Mouse (Mus musculus) midbrain, postnatal 0 days (tissue): ENCODE measurements at regions not wholly inside any gene's neighbourhood (a gene's known extent, or its start where the extent isn't known, plus 50 kb on each side); places are given as distances from the start of the nearest gene placed in this dataset.

ENCODE experiments used
- ATAC-seq: fragments of 200-750 bp; cut with Nextera tagmentation; 2 replicates; pipeline ENCODE4 v1.8.0; 2017; ENCODE audit warnings: moderate number of reproducible peaks, mild to moderate bottlenecking, moderate TSS enrichment, moderate library complexity; ENCODE audit not compliant: low FRiP score
- DNase-seq: peaks from one replicate; pipeline ENCODE4 v3.0.0-alpha.2; 2015; ENCODE audit warnings: low spot score
- H3K27ac ChIP-seq: fragments of 300-500 bp; sonication (generic); 2 replicates; pipeline ENCODE4 v1.5.1; 2014; ENCODE audit warnings: low read depth, mild to moderate bottlenecking, low read length, mixed read lengths
- H3K27me3 ChIP-seq: fragments of 300-500 bp; sonication (generic); 2 replicates; pipeline ENCODE4 v1.6.1; 2014; ENCODE audit warnings: low read length, control low read depth, mixed read lengths; ENCODE audit not compliant: insufficient read depth
- H3K36me3 ChIP-seq: fragments of 300-500 bp; sonication (generic); 2 replicates; pipeline ENCODE4 v1.6.1; 2014; ENCODE audit warnings: low read length, control low read depth, mixed read lengths; ENCODE audit not compliant: insufficient read depth
- H3K4me1 ChIP-seq: fragments of 300-500 bp; sonication (generic); 2 replicates; pipeline ENCODE4 v1.6.1; 2014; ENCODE audit warnings: mild to moderate bottlenecking, control low read depth, antibody characterized with exemption, low read length, mixed read lengths; ENCODE audit not compliant: insufficient read depth
- H3K4me2 ChIP-seq: fragments of 300-500 bp; sonication (generic); 2 replicates; pipeline ENCODE4 v1.6.1; 2014; ENCODE audit warnings: low read depth, mild to moderate bottlenecking, low read length, mixed read lengths; ENCODE audit not compliant: poor library complexity, severe bottlenecking
- H3K4me3 ChIP-seq: fragments of 300-500 bp; sonication (generic); 2 replicates; pipeline ENCODE4 v1.5.1; 2014; ENCODE audit warnings: low read depth, mild to moderate bottlenecking, low read length, moderate library complexity
- H3K9ac ChIP-seq: fragments of 300-500 bp; sonication (generic); replicated peaks from 2 replicates; pipeline ENCODE4 v1.6.1; 2014; ENCODE audit warnings: mild to moderate bottlenecking, low read length, moderate library complexity, mixed read lengths; ENCODE audit not compliant: poor library complexity, severe bottlenecking
- H3K9me3 ChIP-seq: fragments of 300-500 bp; sonication (generic); 2 replicates; pipeline ENCODE4 v1.6.1; 2016; ENCODE audit warnings: low read length, control low read depth
- CTCF ChIP-seq: IDR thresholded peaks from 2 replicates; pipeline ENCODE4 v1.5.1; 2016; ENCODE audit warnings: antibody characterized with exemption, mild to moderate bottlenecking
- WGBS: fragments of 180-500 bp; shearing (Covaris S2); extraction: QIAGEN DNeasy Blood & Tissue Kit; methylation state at CpG from one replicate; pipeline ENCODE4 v1.1.7; 2014; 5-methylcytosine and 5-hydroxymethylcytosine counted together

GRCm38 (mm10) chr5:148711570-148711969 is 159.0 kb upstream of the Ubl3 start:
- Histone ChIP-seq H3K4me3 (no peak overlapping the region), H3K4me2 (no peak overlapping the region), H3K9ac (no peak overlapping the region), H3K36me3 (no peaks in the 10 kb centered on the region), H3K27ac (no peak overlapping the region), H3K9me3 (no peaks in the 10 kb centered on the region), H3K4me1 (peaks cover 16% of the 10 kb centered on the region), H3K27me3 (no peaks in the 10 kb centered on the region)
- TF ChIP-seq CTCF: 0 out of 2 replicates have a peak, but pooled peaks have one; percentile 19
- WGBS: 79% methylated on average over 5 of the region's 5 CpGs
- ATAC-seq (no peak), DNase-seq (no peak)

GRCm38 (mm10) chr5:148709111-148709771 is 156.7 kb upstream of the Ubl3 start:
- Histone ChIP-seq H3K4me2 (no peak overlapping the region), H3K27ac (0 out of 2 replicates have a peak overlapping the region, but pooled peaks have one; percentile 32), H3K27me3 (no peaks in the 10 kb centered on the region), H3K36me3 (no peaks in the 10 kb centered on the region), H3K4me3 (no peak overlapping the region), H3K9me3 (no peaks in the 10 kb centered on the region), H3K9ac (no peak overlapping the region; the same call in 1 of the 2 replicates), H3K4me1 (peaks cover 13% of the 10 kb centered on the region)
- 27% methylated on average over 10 of the region's 10 CpGs for WGBS
- no peak for TF ChIP-seq CTCF
- ATAC-seq (no peak), DNase-seq (no peak)

DNA sequence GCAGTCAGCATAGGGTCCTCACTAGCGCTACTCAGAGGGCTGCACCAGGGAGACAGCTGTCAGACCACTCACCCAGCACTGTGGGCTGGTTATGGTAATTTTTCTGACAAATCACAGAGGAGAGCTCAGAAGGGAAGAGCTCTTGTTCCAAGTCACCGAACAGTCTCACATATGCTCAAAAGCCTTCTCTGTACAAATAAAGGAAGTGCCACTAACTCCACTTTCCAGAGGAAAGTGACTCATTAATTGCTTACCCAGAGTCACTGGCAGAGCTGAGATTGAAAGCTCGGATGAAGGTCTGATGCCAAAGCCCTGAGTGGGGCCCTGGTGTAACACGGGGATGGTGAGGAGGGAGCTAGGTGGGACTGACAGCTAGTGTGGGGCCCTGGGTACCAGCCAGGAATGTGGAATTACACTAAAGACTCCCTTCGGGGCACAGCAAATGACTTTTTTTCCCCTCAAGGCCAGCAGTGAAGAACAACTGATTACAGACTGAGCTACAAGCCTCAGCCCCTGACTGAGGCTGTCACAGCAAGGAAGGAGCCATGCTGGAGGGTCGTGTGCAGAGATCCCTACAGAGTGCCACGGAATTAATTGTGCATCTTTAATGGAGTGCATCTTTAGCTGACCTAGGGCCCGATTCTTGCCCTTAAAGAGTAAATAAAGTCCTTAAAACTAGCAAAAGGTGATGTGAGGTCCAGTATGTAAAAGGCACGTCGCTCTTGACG is 155.6 kb upstream of the Ubl3 start:
- Histone ChIP-seq H3K27me3 (no peaks in the 10 kb centered on the region), H3K4me2 (no peak overlapping the region), H3K4me3 (no peak overlapping the region), H3K9ac (no peak overlapping the region; the same call in 1 of the 2 replicates), H3K36me3 (no peaks in the 10 kb centered on the region), H3K4me1 (peaks cover 13% of the 10 kb centered on the region), H3K27ac (peak overlapping the region; percentile 32), H3K9me3 (no peaks in the 10 kb centered on the region)
- TF ChIP-seq CTCF: no peak
- DNase-seq: peak; percentile 50
- WGBS: 21% methylated on average over 11 of the region's 11 CpGs
- peak; percentile 57 for ATAC-seq

DNA sequence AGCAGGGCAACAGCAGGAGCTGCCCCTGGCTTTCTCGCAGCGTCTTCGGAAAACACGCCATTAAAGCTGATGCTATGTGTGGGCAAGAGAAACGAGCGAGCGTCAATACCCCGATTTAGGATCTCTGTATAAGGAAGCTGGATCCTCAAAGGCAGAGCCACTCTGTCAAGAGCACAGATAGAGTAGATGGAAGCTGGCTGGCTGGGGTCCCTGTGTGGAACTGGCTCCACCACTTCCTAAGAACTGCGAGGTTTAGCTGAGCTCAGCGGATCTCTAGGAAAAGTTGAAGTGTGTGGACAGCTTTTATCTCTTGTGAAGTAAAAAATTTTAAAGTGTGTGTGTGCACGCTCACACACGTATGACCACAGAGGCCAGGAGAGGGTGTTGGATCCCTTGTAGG is 154.7 kb upstream of the Ubl3 start:
- H3K4me2 ChIP-seq: no peak overlapping the region
- H3K27ac ChIP-seq: no peak overlapping the region
- no peak for ATAC-seq
- peaks cover 13% of the 10 kb centered on the region for H3K4me1 ChIP-seq
- no peak for TF ChIP-seq CTCF
- no peaks in the 10 kb centered on the region for H3K9me3 ChIP-seq
- no peak for DNase-seq
- H3K27me3 ChIP-seq: no peaks in the 10 kb centered on the region
- H3K36me3 ChIP-seq: no peaks in the 10 kb centered on the region
- 91% methylated on average over 12 of the region's 12 CpGs for WGBS
- no peak overlapping the region for H3K4me3 ChIP-seq
- no peak overlapping the region for H3K9ac ChIP-seq

DNA sequence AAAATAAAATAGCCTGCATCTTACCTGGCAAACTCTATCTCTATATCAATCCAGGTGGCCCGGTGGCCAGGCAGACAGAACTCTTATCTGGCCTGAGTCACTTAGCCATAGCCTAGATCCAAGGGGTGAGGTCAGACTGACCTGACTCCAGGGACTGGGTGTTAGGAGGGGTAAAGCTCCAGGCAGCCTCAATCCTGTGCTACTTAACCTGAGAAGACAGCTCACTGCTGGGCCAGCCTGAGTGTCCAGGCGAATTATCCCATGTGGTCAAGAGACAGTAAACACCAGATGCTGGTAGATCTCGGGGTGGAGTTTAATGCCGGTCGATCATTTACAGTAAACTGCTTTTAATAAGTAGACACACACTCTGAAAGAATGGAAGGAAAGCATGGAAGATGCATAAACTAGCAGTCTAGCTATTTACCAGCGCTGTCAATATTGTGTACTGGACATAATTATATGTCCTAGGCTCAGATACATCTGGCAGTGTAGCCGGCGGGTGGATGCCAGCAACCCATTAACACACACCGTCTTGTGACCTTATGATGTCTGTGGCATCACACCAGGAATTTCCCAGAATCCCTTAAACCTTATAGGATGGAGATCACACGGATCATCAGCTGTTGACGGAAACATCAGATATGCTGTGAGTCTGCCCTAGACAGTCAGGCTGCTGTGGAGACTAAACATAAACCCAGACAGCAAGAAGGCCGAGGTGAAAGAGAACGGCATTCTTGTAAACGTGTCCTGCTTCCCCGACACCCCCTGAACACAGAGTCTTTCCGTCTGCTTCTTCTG is 153.9 kb upstream of the Ubl3 start:
- ATAC-seq: no peak
- no peak for TF ChIP-seq CTCF
- Histone ChIP-seq H3K9ac (no peak overlapping the region), H3K4me1 (peaks cover 13% of the 10 kb centered on the region), H3K27ac (no peak overlapping the region), H3K4me2 (no peak overlapping the region), H3K9me3 (no peaks in the 10 kb centered on the region), H3K4me3 (no peak overlapping the region), H3K36me3 (no peaks in the 10 kb centered on the region), H3K27me3 (no peaks in the 10 kb centered on the region)
- 88% methylated on average over 16 of the region's 16 CpGs for WGBS
- peak; percentile 31 for DNase-seq

GRCm38 (mm10) chr5:148704769-148705168 is 152.2 kb upstream of the Ubl3 start:
- no peak overlapping the region for H3K4me2 ChIP-seq
- no peaks in the 10 kb centered on the region for H3K36me3 ChIP-seq
- no peak overlapping the region for H3K27ac ChIP-seq
- DNase-seq (peak; percentile 31), ATAC-seq (no peak)
- no peaks in the 10 kb centered on the region for H3K27me3 ChIP-seq
- H3K9ac ChIP-seq: no peak overlapping the region
- WGBS: 65% methylated on average over 5 of the region's 5 CpGs
- no peaks in the 10 kb centered on the region for H3K9me3 ChIP-seq
- H3K4me3 ChIP-seq: no peak overlapping the region
- peaks cover 13% of the 10 kb centered on the region for H3K4me1 ChIP-seq
- TF ChIP-seq CTCF: no peak
